Mouse (Mus musculus) leukemia stem cell, adult 10-12 weeks (primary cell): ENCODE data around the gene Rsph3b. TPM values are rescaled to one million over a fixed set of nuclear protein-coding genes. Genes with fewer than 3 reads are reported as not detected.

Experiments used
- polyA plus RNA-seq: library from polyadenylated mRNA; stranded (reverse); fragments of >175 nt; gene quantifications from 2 replicates; pipeline ENCODE4 v1.2.3, GENCODE M21; 2012; ENCODE audit warnings: low replicate concordance

Gene Rsph3b
- polyA plus RNA-seq: 11.1 and 11.5 TPM in 2 replicates

GRCm38 (mm10) chr17:6947984-6948768 is at the start of gene Rsph3b:
Gene Rsph3b (minus strand): TSS chr17:6948682.

GRCm38 (mm10) chr17:6978287-6979248 is 30.1 kb upstream of the Rsph3b start, which contains the start of gene Gm49721:
Gene Gm49721 (plus strand): TSS chr17:6978904.

DNA sequence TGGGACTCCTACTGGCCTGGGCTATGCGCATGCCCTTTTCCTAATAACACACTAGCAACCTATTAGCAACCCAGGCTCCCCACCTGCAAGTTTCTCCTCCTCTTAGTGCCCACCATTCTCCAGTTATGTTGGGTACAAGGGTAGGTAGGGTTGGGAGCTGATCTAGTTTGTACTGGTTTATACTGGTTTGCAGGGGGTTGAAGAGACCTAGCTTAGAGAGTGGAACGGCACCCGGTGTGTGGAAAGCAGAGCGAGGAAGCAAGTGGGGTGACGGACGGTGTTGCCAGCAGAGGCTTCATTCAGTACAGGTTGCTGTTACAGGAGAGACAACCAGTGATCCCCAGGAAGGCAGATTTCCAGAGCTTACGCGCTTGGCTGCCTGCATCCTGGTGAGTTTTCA is 21.9 kb upstream of the Rsph3b start, which contains the start of gene Rnaset2b:
Gene Rnaset2b (plus strand): TSS at position 301 of the 400 bp plus-strand sequence.

GRCm38 (mm10) chr17:6960776-6961175 is 12.3 kb upstream of the Rsph3b start, which contains the start of gene Tagap1:
Gene Tagap1 (minus strand): TSS chr17:6961156.

Other genes starting within 250 kb of the Rsph3b start
- gene Ezr, start 165.9 kb downstream of the Rsph3b start, polyA plus RNA-seq: 96.3 and 145 TPM in 2 replicates
- gene Tagap1, start 12.5 kb upstream of the Rsph3b start, polyA plus RNA-seq: 4.6 and 5.6 TPM in 2 replicates
- 1.6 and 253 TPM in 2 replicates for gene Rnaset2b, start 22.0 kb upstream of the Rsph3b start, polyA plus RNA-seq
- gene Gm49721, start 30.2 kb upstream of the Rsph3b start, polyA plus RNA-seq: not detected in 2 replicates
- gene Gm1604a, start 76.9 kb upstream of the Rsph3b start, polyA plus RNA-seq: not detected in 2 replicates
- gene Rps6ka2, start 221.4 kb upstream of the Rsph3b start, polyA plus RNA-seq: 1.2 and 6.5 TPM in 2 replicates